Mouse (Mus musculus): ENCODE measurements around the gene Prkch. TPM values are rescaled to one million over a fixed set of nuclear protein-coding genes. Genes with fewer than 3 reads are reported as not detected.

Gene Prkch
- polyA plus RNA-seq, 1 experiment from 2014 or later: 1.9 TPM

DNA sequence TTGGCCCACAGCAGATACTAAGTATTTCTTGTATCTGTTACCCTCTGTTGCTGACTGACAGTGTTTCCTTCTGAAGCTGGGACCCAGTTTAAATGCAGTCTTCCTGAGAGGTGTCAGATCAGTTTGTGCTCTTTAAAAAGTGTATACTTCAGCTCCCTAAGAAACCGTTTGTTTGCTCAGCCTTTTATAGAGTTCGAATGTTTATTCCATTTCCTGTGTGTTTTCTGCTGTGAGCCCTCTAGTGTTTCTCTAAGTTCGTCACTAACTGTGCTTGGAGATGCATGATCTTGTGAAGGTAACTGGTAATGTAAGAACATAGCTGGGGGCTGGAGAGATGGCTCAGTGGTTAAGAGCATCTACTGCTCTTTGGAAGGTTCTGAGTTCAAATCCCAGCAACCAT lies 27.1 kb downstream of the Prkch start:
- Histone ChIP-seq H3K36me3 (replicated peaks) (no peaks in the 10 kb centered on the region), H3K4me2 (no peak overlapping the region), H3K9me3 (replicated peaks) (no peaks in the 10 kb centered on the region), H3K27ac (replicated peaks) (no peak overlapping the region), H3K4me3 (replicated peaks) (no peak overlapping the region), H3K9ac (no peak overlapping the region), H3K4me1 (replicated peaks) (no peaks in the 10 kb centered on the region), H3K27me3 (no peaks in the 10 kb centered on the region)
- ATAC-seq (ENCODE audit: insufficient read depth): no peak
- WGBS (ENCODE audit: insufficient replicate concordance): 52% methylated on average over 3 of the region's 3 CpGs

DNA sequence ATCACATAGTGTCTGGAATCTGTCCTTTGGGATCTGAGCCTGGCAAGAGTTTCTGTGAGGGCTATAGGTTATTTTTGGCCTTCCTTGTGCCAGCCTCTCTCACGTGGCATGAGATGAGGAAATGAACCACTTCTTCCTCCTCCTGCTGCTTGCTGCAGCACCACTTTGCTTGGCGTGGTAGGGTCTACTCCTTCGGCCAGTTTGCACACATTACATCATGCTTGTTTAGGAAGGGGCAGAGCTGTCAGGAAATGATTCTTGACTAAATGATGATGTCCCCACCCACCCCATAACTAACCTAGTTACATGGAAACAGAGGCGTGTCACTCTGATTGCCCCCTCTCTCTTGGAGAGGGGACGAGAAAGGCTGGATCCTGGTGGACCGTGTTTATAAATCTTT lies 28.6 kb downstream of the Prkch start:
- no peaks in the 10 kb centered on the region for H3K9me3 ChIP-seq (replicated peaks)
- H3K4me3 ChIP-seq (replicated peaks): no peak overlapping the region
- WGBS (ENCODE audit: insufficient replicate concordance): 44% methylated on average over 6 of the region's 6 CpGs
- H3K36me3 ChIP-seq (replicated peaks): no peaks in the 10 kb centered on the region
- no peak overlapping the region for H3K9ac ChIP-seq
- H3K4me1 ChIP-seq (replicated peaks): no peaks in the 10 kb centered on the region
- no peak for ATAC-seq (ENCODE audit: insufficient read depth)
- H3K27me3 ChIP-seq: no peaks in the 10 kb centered on the region
- H3K27ac ChIP-seq (replicated peaks): no peak overlapping the region
- H3K4me2 ChIP-seq: no peak overlapping the region

DNA sequence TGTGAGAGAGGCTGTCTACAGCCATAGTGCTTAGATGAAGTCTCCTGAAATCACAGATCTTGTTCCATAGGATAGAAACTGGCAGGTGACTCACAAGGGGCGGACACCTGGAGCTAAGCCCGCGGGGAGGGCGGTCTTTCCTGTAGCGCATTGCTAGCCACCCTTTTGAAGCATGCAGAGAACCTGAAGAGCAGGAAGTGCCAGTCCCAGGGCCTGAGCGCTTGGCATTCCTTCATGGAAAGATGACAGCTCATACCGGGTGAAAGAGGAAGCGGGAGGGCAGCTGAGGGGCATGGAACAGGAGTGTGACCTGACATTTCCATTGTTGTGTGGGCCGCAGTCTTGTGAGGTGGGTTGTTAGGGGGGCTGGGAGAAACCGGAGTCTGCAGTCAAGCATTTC lies 33.1 kb downstream of the Prkch start:
- Histone ChIP-seq H3K4me3 (replicated peaks) (no peak overlapping the region), H3K27me3 (no peaks in the 10 kb centered on the region), H3K36me3 (replicated peaks) (no peaks in the 10 kb centered on the region), H3K27ac (replicated peaks) (no peak overlapping the region), H3K4me2 (no peak overlapping the region), H3K4me1 (replicated peaks) (no peaks in the 10 kb centered on the region), H3K9me3 (replicated peaks) (no peaks in the 10 kb centered on the region), H3K9ac (no peak overlapping the region)
- 45% methylated on average over 10 of the region's 10 CpGs for WGBS (ENCODE audit: insufficient replicate concordance)
- ATAC-seq (ENCODE audit: insufficient read depth): no peak

DNA sequence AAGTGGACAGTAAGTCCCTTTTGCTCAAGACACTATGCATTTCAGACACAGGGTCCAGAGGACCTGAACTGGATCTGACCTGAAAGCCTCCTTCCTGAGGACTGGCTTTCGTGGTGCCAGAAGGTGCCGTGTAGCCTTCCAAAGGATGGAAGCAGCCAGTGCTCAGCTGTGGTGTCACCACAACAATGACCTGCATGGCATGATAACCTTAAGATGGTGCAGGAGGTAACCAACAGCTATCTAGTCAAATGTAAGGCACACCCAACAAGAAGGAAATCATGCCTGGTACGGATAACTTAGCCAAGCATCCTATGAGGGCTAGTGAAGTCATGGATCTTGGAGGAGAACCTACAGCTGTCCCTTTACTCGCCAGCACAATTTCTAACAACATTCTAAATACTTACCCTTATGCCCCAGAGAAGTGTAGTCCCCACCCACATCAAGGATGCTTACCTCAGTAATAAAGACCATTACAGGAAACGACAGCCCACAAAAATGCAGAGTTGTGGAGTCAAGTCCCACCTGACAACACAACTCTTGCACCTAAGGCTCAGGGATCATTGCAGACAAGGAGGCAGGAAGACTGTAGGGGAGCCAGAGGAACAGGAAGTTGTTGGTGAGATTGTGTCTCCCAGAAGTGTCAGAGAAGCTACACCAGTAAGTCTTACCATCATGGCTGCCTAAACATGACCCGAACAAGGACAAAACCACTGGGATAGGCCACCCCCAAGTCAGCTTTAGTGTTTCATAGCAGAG lies 40.9 kb downstream of the Prkch start:
- Histone ChIP-seq H3K4me3 (replicated peaks) (no peak overlapping the region), H3K4me2 (no peak overlapping the region), H3K27ac (replicated peaks) (no peak overlapping the region), H3K36me3 (replicated peaks) (no peaks in the 10 kb centered on the region), H3K9ac (no peak overlapping the region), H3K9me3 (replicated peaks) (no peaks in the 10 kb centered on the region), H3K27me3 (no peaks in the 10 kb centered on the region), H3K4me1 (replicated peaks) (no peaks in the 10 kb centered on the region)
- no peak for ATAC-seq (ENCODE audit: insufficient read depth)
- WGBS (ENCODE audit: insufficient replicate concordance): 51% methylated on average over 6 of the region's 6 CpGs

DNA sequence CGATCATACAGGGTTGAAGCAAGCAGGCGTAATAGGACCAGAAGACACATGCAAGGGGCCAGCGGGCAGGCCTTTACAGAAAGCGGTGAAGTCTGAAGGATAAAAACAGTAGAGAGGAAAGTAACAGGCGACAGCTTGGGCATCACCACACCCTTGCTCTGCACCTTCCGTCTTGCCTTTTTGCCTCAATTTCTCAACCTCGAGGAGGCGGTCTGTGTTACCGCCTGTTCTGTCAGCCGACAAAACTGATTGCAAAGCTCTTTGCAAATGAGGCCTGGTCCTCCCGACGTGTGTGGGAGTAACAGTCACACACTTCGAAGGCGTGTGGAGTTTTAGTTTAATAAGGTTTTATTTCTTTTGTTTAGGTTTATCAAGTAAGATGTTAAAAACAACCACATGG lies 43.3 kb downstream of the Prkch start:
- no peak overlapping the region for H3K27ac ChIP-seq (replicated peaks)
- WGBS (ENCODE audit: insufficient replicate concordance): 72% methylated on average over 14 of the region's 14 CpGs
- no peak overlapping the region for H3K4me2 ChIP-seq
- H3K4me3 ChIP-seq (replicated peaks): no peak overlapping the region
- H3K4me1 ChIP-seq (replicated peaks): no peaks in the 10 kb centered on the region
- no peaks in the 10 kb centered on the region for H3K9me3 ChIP-seq (replicated peaks)
- H3K9ac ChIP-seq: no peak overlapping the region
- no peak for ATAC-seq (ENCODE audit: insufficient read depth)
- no peaks in the 10 kb centered on the region for H3K27me3 ChIP-seq
- H3K36me3 ChIP-seq (replicated peaks): no peaks in the 10 kb centered on the region

DNA sequence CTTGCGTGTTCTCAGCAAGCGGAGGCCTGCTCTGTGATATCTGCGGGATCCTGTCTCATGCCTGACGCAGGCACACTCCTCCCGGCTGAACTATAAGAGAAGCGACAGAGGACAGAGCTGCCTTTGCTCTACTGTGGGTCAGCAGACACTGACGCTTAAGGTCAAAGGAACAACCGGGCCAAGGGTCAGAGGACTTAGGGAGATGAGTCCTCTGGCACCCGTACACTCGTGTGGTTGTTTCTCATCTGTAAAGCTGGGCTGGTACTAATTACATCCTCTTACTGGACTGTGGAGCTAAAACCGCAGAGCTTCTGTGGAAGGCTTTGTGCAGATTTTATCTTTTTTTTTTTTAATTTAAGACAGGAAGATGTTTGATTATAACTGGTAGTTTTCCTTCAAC lies 46.0 kb downstream of the Prkch start:
- Histone ChIP-seq H3K27me3 (no peaks in the 10 kb centered on the region), H3K9ac (no peak overlapping the region), H3K9me3 (replicated peaks) (no peaks in the 10 kb centered on the region), H3K4me3 (replicated peaks) (no peak overlapping the region), H3K4me2 (no peak overlapping the region), H3K4me1 (replicated peaks) (no peaks in the 10 kb centered on the region), H3K36me3 (replicated peaks) (no peaks in the 10 kb centered on the region), H3K27ac (replicated peaks) (no peak overlapping the region)
- no peak for ATAC-seq (ENCODE audit: insufficient read depth)
- 63% methylated on average over 11 of the region's 11 CpGs for WGBS (ENCODE audit: insufficient replicate concordance)

DNA sequence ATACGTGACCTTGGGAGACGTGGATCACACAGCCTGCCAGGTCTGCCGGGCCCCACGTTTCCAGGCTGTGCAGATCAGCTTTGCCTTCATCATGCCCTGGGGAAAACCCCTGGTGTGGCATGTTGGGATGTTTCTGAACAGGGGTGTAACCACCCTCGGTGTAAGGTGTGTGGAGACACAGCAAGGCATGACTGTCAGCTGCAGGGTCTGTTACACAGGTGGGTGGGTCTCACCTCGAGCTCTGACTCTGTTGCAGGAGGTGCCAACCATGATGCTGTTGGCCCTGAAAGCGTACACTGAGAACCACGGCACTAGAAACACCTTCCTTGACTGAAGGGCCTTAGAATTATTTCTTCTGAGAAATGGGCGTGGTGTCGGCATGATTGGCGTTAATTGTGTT lies 46.6 kb downstream of the Prkch start:
- WGBS (ENCODE audit: insufficient replicate concordance): 54% methylated on average over 11 of the region's 11 CpGs
- ATAC-seq (ENCODE audit: insufficient read depth): no peak
- Histone ChIP-seq H3K4me3 (replicated peaks) (no peak overlapping the region), H3K27me3 (no peaks in the 10 kb centered on the region), H3K36me3 (replicated peaks) (no peaks in the 10 kb centered on the region), H3K27ac (replicated peaks) (no peak overlapping the region), H3K9me3 (replicated peaks) (no peaks in the 10 kb centered on the region), H3K9ac (no peak overlapping the region), H3K4me2 (no peak overlapping the region), H3K4me1 (replicated peaks) (no peaks in the 10 kb centered on the region)

DNA sequence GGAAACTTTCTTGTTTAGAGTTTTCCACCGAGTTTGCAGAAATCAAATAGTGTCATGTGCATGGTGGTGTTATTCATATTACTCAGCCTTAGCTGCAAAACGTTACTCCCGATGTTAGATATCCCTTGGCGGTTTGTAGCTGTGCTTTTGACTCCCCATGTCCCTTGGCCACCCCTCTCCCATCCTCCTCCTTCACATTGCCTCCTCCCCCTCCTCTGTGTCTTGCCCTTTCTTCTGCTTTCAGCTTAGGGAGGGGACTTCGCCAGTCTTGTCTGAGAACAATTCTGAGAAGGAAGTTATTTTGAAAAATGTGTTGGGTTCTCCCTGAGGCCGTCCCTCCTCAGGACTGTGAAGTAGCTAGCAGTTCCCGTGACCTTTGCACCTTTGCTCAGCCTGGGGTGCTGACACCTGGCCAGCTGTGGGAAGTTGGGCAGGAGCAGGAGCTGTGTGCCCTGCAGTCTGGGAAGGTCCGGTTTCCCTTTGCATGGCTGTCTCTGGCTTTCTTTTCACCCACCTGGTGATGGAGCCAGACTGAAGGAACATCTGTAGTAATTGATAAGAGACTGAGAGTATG lies 48.2 kb downstream of the Prkch start:
- no peaks in the 10 kb centered on the region for H3K27me3 ChIP-seq
- H3K4me2 ChIP-seq: no peak overlapping the region
- H3K4me1 ChIP-seq (replicated peaks): no peaks in the 10 kb centered on the region
- H3K4me3 ChIP-seq (replicated peaks): no peak overlapping the region
- no peaks in the 10 kb centered on the region for H3K36me3 ChIP-seq (replicated peaks)
- H3K27ac ChIP-seq (replicated peaks): no peak overlapping the region
- H3K9me3 ChIP-seq (replicated peaks): no peaks in the 10 kb centered on the region
- ATAC-seq (ENCODE audit: insufficient read depth): no peak
- 9% methylated on average over 8 of the region's 8 CpGs for WGBS (ENCODE audit: insufficient replicate concordance)
- H3K9ac ChIP-seq: no peak overlapping the region

DNA sequence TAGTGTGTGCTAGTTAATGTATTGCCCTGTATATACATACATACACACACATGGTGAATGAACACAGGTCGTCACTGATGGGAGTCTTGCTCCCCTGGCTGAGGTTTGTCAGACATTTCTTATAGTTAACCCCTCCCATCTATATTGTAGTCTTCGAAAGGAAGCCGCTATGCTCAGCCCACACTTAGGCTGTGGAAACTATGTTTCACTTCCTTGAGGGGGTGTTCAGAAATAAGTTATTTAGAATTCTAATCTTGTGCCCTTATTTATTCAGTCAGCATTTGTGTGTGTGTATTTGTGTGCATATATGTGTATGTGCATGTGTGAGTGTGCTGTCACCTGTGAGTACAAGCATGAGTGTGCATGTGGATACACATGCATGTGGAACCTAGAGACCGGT lies 49.1 kb downstream of the Prkch start:
- Histone ChIP-seq H3K27ac (replicated peaks) (no peak overlapping the region), H3K36me3 (replicated peaks) (no peaks in the 10 kb centered on the region), H3K9me3 (replicated peaks) (no peaks in the 10 kb centered on the region), H3K4me3 (replicated peaks) (no peak overlapping the region), H3K9ac (no peak overlapping the region), H3K4me1 (replicated peaks) (no peaks in the 10 kb centered on the region), H3K4me2 (no peak overlapping the region), H3K27me3 (no peaks in the 10 kb centered on the region)
- WGBS (ENCODE audit: insufficient replicate concordance): 67% methylated on average over 4 of the region's 4 CpGs
- no peak for ATAC-seq (ENCODE audit: insufficient read depth)

DNA sequence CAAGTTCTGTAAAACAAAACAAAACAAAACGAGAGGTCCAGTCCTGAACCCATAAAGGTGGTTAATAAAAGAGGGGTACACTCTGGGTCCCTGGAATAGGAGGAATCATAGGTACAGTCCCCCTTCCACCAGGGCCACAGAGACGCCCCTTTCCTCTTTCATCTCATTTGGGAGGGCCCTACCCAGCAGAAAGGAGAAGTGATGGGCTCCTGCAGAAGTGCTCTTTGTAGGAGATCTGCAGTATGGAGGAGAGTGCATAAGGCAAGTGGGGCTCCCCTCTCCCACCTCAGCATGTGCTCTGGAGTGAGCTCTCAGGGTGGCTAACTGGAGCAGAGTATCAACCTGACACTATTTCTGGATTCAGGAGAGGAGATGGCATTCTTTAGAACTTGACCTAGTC lies 55.0 kb downstream of the Prkch start:
- no peaks in the 10 kb centered on the region for H3K9me3 ChIP-seq (replicated peaks)
- H3K27ac ChIP-seq (replicated peaks): no peak overlapping the region
- 40% methylated on average over 2 of the region's 2 CpGs for WGBS (ENCODE audit: insufficient replicate concordance)
- ATAC-seq (ENCODE audit: insufficient read depth): no peak
- no peaks in the 10 kb centered on the region for H3K4me1 ChIP-seq (replicated peaks)
- no peaks in the 10 kb centered on the region for H3K36me3 ChIP-seq (replicated peaks)
- no peak overlapping the region for H3K4me2 ChIP-seq
- no peaks in the 10 kb centered on the region for H3K27me3 ChIP-seq
- no peak overlapping the region for H3K9ac ChIP-seq
- H3K4me3 ChIP-seq (replicated peaks): no peak overlapping the region

DNA sequence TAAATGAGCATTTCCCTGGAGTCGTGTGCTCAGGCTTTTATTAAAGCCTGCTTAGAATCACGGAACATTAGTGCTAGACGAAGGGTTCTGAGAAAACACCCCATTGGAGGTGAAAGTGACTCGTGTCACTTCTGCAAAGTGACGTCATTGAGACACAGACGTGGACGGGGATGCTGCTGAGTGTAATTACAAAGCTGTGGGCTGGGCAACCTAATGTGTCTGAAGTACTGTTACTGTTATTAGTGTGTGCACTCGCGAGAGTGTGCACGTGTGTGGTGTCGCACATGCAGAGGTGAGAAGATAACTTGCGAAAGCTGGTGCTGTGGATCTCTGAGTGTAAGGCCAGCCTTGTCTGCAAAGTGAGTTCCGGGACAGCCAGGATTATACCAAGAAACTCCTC lies 56.6 kb downstream of the Prkch start:
- Histone ChIP-seq H3K4me2 (no peak overlapping the region), H3K9me3 (replicated peaks) (no peaks in the 10 kb centered on the region), H3K36me3 (replicated peaks) (no peaks in the 10 kb centered on the region), H3K4me1 (replicated peaks) (no peaks in the 10 kb centered on the region), H3K27me3 (no peaks in the 10 kb centered on the region), H3K4me3 (replicated peaks) (no peak overlapping the region), H3K9ac (no peak overlapping the region), H3K27ac (replicated peaks) (no peak overlapping the region)
- ATAC-seq (ENCODE audit: insufficient read depth): no peak
- 69% methylated on average over 13 of the region's 13 CpGs for WGBS (ENCODE audit: insufficient replicate concordance)

DNA sequence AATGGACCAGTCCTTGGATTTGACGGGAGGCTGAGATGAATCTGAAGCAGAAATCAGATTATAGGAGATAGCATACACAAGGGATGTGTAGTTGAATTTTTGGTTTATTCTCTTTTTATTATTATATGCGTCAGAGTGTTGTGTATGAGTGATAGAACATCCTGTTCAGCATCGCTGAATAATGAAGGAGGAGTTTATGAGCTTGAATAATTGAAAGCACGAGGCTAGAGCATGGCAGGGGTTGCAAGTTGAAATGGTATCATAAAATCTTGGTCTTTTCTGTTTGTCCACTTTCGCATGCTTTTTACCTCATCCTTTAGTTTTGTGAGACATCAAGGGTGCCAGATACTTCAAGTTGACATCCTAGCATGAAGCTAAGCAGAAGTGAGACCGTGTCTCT lies 60.6 kb downstream of the Prkch start:
- no peaks in the 10 kb centered on the region for H3K36me3 ChIP-seq (replicated peaks)
- H3K4me3 ChIP-seq (replicated peaks): no peak overlapping the region
- no peaks in the 10 kb centered on the region for H3K9me3 ChIP-seq (replicated peaks)
- H3K4me1 ChIP-seq (replicated peaks): no peaks in the 10 kb centered on the region
- no peak overlapping the region for H3K9ac ChIP-seq
- 65% methylated on average over 6 of the region's 6 CpGs for WGBS (ENCODE audit: insufficient replicate concordance)
- H3K27me3 ChIP-seq: no peaks in the 10 kb centered on the region
- ATAC-seq (ENCODE audit: insufficient read depth): no peak
- H3K4me2 ChIP-seq: no peak overlapping the region
- H3K27ac ChIP-seq (replicated peaks): no peak overlapping the region

Measured in liver, embryonic 15.5 days (tissue).